Mouse (Mus musculus): ENCODE measurements around the gene Wwc2.

The Wwc2 gene

DNA sequence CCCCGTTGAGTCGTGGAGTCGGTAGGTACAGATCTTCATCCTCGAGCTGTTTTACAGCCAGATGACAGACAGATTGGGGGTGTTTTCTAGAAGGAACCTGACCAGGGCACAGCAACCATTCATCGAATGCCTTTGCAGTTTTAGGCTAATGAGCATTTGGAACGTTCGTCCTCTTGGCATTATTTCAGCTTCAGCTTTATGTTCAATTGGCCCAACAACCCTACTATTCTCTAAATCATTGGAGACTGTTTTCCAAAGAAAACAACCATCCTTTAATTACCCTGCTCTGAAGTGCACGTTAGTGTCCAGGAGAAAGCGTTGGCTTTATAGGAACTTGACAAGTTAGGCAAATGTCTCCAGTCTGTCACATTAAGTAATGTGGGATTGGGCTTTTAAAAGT lies 54.3 kb downstream of the Wwc2 start:
- no peak for DNase-seq

DNA sequence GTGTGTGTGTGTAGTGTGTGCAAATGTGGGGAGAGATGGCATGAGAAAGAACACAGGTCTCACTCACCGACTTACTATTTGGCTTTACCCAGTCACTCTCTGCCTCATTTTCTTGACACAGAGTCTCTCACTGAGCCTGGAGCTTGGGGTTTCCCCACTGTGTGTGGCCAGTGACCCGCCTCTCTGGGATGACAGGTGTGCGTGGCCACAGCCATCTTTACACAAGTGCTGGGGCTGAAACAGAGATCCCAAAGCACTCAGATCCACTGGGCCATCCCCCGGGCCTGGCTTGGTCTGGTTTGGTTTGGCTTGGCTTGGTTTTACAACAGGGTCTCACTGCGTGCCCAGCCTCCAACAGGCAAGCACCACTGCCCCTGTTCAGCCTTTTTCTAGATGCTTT lies 55.3 kb downstream of the Wwc2 start:
- DNase-seq, result no peak

DNA sequence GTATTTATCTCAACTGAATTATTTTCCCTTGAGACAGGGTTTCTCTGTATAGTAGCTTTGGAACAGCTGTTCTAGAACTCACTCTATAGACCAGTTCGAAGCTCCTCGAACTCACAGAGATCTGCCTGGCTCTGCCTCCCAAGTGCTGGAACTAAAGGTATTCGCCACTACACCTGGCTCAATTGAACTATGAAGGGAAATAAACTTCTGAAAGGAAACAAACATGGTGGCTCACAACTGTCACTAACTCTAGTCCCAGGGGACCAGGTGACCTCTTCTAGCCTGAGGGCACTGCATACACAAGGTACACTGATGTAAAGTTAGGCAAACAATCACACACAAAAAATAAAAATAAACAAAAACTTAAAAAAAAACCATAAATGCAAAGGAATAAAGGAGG lies 57.6 kb downstream of the Wwc2 start:
- DNase-seq, result no peak

DNA sequence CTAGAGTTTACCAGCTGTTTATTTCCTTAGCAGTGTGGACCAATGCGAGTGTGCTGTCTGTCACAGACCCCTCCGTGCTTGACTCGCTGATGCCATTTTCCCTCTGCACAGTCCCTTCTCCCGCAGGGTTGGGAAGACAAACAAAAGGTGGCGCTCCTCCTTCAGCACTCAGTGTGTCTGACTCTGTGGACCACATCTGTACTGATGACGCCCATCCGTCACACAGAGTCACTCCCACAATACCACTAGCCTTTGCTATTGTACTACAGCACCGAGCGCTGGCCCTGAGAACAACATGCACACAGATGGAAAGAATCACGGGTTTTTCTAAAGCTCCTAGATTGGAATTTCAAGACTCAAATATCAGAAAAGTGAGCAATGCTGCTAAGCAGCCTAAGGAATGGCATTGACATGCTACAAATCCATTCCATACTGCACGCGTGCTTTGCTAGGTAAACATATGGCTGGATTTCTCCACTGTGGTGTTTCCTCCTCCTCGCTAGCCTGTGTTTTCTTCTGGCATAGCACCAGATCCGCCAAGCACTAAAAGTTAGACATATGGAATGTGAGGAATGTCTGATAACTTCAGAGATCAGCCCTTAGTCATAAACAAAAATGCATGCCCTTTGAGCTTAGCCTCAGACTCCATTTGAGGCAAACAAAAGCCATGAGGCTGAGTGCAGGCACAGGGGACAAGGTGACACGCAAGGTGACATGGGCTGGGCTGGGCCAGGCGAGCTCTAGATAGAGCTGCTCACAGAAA lies 58.5 kb downstream of the Wwc2 start:
- no peak for DNase-seq

- no peak for DNase-seq
Observed at GRCm38 (mm10) chr8:47931371-47931770, 59.4 kb downstream of the Wwc2 start.

DNA sequence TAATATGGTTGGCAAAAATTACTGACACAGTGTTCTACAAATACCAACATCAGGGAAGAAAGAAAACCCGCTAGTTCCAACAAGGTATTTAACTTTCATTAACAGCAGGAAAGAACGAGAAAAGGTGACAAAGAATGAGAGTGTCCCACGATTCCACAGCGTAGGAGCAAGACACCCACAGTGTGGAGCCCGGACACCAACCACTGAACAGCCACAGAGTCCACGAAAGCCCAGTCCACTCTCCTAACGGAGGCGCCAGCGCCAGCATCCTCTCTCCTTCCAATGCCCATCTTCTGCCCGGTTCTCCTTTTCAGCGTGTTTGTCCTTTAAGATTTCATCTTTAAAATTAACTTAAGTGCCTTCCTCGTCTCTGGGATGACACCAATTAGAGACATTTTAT lies 61.1 kb downstream of the Wwc2 start:
- no peak for DNase-seq

- DNase-seq, result no peak
Observed at GRCm38 (mm10) chr8:47928604-47929185, 62.0 kb downstream of the Wwc2 start.

DNA sequence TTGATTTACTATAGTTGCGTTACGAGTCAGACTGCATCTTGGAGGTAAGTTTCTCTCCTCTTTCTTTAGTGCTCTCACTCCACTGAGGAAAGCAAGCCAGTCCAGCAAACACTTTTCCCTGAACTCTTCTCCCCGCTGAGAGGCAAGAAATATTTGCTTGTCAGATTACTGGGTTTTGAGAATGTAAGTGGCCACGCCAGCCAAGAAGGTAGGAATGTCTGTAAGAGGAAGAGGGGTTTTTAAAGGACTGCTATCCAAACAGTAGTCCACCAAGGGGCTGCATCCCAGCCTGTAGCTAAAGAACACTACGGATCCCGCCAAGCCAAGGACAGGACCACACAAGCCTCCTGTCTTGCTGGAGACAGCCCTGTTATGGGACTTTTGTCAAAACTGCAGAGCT lies 65.8 kb downstream of the Wwc2 start:
- no peak for DNase-seq

DNA sequence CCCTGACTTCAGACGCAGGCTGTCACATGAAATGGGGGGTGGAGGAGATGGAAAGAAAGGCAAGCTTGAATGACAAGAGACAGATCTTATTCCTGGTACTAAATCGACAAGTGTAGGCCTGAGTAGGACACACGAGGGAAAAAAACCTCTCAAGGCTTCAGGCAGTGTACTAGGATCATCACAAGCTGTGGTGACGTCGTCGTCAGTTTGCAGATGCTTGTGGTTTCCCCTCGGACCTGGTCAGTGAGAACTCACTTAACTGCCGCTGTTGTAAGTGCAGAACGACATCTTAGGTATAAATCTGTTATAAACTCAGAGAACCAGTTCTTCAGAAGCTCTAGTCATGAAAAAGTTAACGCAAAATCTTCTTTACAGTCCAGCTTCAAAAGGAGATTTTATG lies 67.9 kb downstream of the Wwc2 start:
- DNase-seq, result no peak

GRCm38 (mm10) chr8:47922011-47922410 lies 68.7 kb downstream of the Wwc2 start:
- DNase-seq, result no peak

GRCm38 (mm10) chr8:47920575-47921144 lies 70.1 kb downstream of the Wwc2 start:
- DNase-seq, result no peak

GRCm38 (mm10) chr8:47917060-47918035 lies 73.4 kb downstream of the Wwc2 start:
- DNase-seq, result no peak

GRCm38 (mm10) chr8:47915521-47915920 lies 75.2 kb downstream of the Wwc2 start:
- no peak for DNase-seq

GRCm38 (mm10) chr8:47914946-47915345 lies 75.8 kb downstream of the Wwc2 start:
- DNase-seq, result no peak

DNA sequence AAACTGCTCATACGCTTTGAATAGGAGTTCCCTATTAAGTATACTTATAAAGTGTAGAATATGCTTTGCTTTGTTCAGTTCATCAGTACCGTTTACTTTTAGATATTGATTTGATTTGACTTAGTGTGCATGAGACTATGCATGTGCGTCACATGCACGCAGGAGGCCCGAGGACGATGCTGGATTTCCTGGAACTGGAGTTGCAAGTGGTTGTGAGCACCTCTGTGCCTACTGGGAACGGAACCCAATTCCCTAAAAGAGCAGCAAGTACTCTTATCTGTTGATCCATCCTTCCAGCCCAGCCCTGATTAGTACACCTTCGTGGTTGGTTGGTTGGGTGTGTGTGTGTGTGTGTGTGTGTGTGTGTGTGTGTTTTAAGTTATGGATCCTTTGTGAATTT lies 76.6 kb downstream of the Wwc2 start:
- no peak for DNase-seq

- no peak for DNase-seq
Observed at GRCm38 (mm10) chr8:47913621-47914020, 77.1 kb downstream of the Wwc2 start.

DNA sequence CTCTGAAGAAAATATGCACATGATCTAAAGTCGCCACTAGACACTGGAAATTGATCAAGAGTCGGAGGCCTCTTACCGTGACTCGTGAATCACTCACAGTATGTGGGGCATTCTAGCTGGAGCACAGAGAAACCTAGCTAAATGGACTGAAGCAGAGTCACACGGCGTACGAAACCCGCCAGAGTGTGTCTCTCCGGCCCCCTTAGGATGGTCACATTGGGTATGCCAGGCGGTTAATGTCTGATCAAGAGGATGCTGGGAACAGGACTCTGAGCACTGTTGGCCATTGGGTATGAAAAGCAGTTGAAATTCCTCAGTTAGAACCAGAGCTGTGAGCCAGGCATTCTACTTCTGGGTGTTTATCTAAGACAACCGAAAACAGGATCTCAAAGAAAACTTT lies 81.0 kb downstream of the Wwc2 start:
- no peak for DNase-seq

- no peak for DNase-seq
Observed at GRCm38 (mm10) chr8:47907056-47907455, 83.7 kb downstream of the Wwc2 start.

DNA sequence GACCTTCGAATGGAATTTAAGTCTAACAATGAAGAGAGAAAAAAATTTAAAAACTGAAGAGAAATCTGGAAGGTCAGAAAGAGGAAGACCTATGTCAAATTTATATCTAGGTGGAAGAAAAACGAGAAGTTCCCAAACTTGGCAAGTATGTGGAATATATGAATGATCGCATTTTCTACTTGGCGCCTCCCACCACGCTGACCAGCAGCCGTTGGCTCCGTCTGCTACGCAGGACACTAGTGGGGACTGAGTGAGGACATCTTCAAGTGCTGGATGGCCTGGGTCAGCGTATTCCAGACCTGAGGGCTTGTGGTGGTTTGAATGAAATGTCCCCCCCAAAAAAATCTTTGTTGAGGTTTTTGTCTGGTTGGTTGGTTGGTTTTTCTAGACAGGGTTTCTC lies 84.6 kb downstream of the Wwc2 start:
- DNase-seq, result no peak

- no peak for DNase-seq
Observed at GRCm38 (mm10) chr8:47905256-47905655, 85.5 kb downstream of the Wwc2 start.

DNA sequence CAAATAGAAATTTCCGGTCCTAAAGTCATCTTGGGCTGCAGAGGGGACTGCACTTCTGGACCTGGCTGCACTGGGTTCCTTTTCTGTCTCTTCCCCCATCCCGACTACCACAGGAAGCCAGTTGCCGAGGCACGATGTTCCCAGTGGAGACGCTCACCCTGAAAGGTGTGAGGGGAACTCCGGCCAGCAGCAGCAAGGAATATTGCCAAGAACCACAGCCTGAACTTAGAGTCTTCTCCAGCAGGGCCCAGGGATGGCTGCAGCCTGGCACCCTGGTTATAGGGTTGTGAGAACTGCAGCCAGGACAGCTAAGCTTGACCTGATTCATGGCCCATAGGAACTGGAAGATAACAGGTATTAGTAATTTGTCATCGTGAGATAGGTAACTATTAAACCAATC lies 86.7 kb downstream of the Wwc2 start:
- no peak for DNase-seq

DNA sequence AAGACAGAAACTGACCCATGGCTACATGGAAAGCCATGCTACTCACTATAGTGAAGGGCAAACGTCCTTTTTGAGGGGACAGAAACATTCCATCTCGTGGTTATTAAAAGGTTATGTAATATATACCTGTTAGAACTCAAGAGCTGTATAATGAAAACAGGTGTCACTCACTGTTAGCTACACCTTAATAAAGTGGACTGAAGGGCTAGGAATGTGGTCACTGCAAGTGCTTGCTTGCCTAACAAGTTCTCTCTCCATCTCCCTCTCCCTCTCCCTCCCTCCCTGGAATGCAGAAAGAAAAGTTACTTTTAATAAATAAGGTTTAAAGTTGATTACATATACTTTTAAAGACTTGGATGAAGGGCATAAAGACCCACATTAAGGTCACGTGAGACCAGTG lies 88.0 kb downstream of the Wwc2 start:
- DNase-seq, result no peak

GRCm38 (mm10) chr8:47900361-47900760 lies 90.4 kb downstream of the Wwc2 start:
- no peak for DNase-seq

Data from liver (tissue).